Mouse (Mus musculus): ENCODE data around the gene Oas1c. TPM values are rescaled to one million over a fixed set of nuclear protein-coding genes. Genes with fewer than 3 reads are reported as not detected.
"Not testable (repeated sequence)": the region's sequence is repeated elsewhere in the genome, so short reads cannot be mapped to it uniquely, and the experiment has no call there.

Gene Oas1c
- polyA plus RNA-seq, 1 experiment from 2014 or later = 0.45 TPM

DNA sequence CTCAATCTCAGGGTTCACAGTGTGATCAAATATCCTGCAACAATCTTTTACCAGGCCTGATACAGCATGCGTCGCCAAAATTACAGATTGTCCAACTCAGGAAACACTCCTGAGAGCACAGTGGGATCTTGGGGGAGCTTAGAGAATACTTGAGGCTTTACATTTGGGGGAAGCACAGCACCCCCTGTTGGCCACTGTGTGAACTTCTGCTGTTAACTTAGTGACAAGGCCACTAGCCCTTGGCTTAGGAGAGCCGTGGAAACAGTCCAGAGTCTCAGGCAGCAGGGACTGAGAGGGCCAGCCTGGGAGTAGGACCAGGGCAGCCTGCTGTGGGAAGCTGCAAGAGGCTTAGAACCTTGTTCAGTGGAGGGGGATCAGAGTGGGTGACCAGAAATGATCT, 3.6 kb upstream of the Oas1c start:
- H3K27ac ChIP-seq = no peak overlapping the region
- H3K4me1 ChIP-seq = peaks cover 9% of the 10 kb centered on the region
- H3K4me2 ChIP-seq (replicated peaks) = no peak overlapping the region
- WGBS = 59% methylated on average over 3 of the region's 3 CpGs
- no peak overlapping the region for H3K4me3 ChIP-seq
- no peak for ATAC-seq (ENCODE audit: insufficient number of reproducible peaks, insufficient read depth, low FRiP score, low TSS enrichment)
- H3K36me3 ChIP-seq = no peaks in the 10 kb centered on the region
- no peak overlapping the region for H3K9ac ChIP-seq
- peaks cover 11% of the 10 kb centered on the region; the same call in 1 of the 2 replicates for H3K9me3 ChIP-seq
- no peaks in the 10 kb centered on the region for H3K27me3 ChIP-seq

DNA sequence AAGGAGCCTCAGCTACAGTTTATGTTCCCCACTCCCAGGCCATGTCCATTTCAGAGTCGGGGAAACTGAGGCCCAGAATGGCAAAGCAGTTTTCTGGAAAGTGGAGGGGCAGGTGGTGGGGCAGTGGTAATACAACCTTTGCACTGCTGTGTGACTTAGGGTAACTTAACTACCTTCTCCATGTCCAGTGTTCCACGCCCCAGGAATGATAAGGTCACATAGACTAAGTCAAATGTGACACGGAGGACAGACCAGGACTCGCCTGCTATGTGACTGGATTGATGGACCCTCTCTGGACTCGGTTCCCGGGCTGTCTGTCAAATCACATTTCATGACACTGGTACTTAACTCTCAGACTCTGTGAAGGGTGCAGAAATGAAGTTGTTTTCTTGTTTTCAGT, 709 bp upstream of the Oas1c start:
- H3K4me3 ChIP-seq = peak overlapping the region; percentile 28; the same call in 1 of the 2 replicates
- no peak for ATAC-seq (ENCODE audit: insufficient number of reproducible peaks, insufficient read depth, low FRiP score, low TSS enrichment)
- H3K27ac ChIP-seq = no peak overlapping the region
- 78% methylated on average over 6 of the region's 6 CpGs for WGBS
- no peak overlapping the region for H3K9ac ChIP-seq
- H3K4me1 ChIP-seq = peaks cover 9% of the 10 kb centered on the region
- no peaks in the 10 kb centered on the region for H3K9me3 ChIP-seq
- H3K27me3 ChIP-seq = no peaks in the 10 kb centered on the region
- peak overlapping the region; percentile 49 for H3K4me2 ChIP-seq (replicated peaks)
- no peaks in the 10 kb centered on the region for H3K36me3 ChIP-seq

DNA sequence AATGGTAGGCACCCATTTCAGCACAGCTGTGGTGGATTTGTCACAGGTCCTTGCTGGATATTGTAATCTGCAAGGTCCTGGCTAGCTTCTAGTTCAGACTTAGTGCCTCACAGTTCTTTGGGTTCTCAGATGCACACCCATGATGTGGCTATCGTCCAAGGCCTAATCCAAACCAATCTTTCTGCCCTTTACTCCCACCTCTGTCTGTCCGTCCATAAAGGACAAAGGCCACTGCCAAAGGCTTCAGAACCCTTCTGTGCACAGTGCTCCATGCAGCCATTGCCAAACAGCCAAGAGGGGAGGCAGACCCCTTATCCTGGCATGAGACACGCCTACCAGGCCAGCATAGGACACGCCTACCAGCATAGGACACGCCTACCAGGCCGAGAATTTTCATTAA, 3.1 kb downstream of the Oas1c start:
- Histone ChIP-seq H3K9ac (no peak overlapping the region), H3K36me3 (no peaks in the 10 kb centered on the region), H3K4me3 (no peak overlapping the region), H3K9me3 (no peaks in the 10 kb centered on the region), H3K27me3 (no peaks in the 10 kb centered on the region), H3K27ac (no peak overlapping the region), H3K4me1 (peaks cover 9% of the 10 kb centered on the region), H3K4me2 (replicated peaks) (no peak overlapping the region)
- no peak for ATAC-seq (ENCODE audit: insufficient number of reproducible peaks, insufficient read depth, low FRiP score, low TSS enrichment)
- WGBS = 37% methylated on average over 6 of the region's 6 CpGs

DNA sequence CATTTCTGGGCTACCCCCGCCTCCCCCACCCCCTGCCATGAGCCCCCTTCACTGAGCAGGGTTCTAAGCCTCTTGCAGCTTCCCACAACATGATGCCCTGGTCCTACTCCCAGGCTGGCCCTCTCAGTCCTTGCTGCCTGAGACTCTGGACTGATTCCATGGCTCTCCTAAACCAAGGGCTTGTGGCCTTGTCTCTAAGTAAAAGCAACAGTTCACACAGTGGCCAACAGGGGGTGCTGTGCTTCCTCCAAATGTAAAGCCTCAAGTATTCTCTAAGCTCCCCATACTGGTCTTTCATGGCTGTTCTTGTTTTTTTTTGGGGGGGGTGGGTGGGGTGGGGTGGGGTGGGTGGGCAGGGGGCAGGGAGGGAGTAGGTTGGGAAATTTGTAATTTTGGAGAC, 5.9 kb downstream of the Oas1c start:
- Histone ChIP-seq H3K4me2 (replicated peaks) (no peak overlapping the region), H3K36me3 (no peaks in the 10 kb centered on the region), H3K4me1 (peaks cover under 1% of the 10 kb centered on the region; the same call in 1 of the 2 replicates), H3K27ac (no peak overlapping the region), H3K9me3 (no peaks in the 10 kb centered on the region), H3K4me3 (no peak overlapping the region), H3K9ac (no peak overlapping the region), H3K27me3 (no peaks in the 10 kb centered on the region)
- 100% methylated on average over 1 of the region's 1 CpGs for WGBS
- ATAC-seq (ENCODE audit: insufficient number of reproducible peaks, insufficient read depth, low FRiP score, low TSS enrichment) = no peak

DNA sequence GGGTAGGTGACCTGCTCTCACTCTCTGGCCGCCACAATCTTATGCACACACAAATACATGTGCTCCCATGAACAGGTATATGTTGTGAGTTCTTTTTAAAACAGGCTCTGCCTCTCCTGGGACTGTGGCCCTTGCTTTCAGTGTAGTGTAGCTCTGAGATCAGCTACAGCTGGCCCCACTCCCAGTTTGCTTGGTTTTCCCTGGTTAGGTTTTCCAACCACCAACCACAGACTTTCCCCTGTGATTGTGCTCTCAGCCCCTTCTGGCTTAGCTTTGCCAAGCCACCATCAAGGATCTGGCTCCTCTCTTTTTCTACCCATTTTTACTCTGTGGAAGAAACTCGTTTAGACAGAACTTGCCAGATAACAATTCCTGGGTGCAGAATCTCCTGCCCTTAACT, 8.7 kb downstream of the Oas1c start:
- Histone ChIP-seq H3K9ac (no peak overlapping the region), H3K27ac (no peak overlapping the region), H3K36me3 (no peaks in the 10 kb centered on the region), H3K4me2 (replicated peaks) (no peak overlapping the region), H3K9me3 (no peaks in the 10 kb centered on the region), H3K4me1 (no peaks in the 10 kb centered on the region), H3K27me3 (no peaks in the 10 kb centered on the region), H3K4me3 (no peak overlapping the region)
- WGBS = 78% methylated on average over 2 of the region's 2 CpGs
- no peak for ATAC-seq (ENCODE audit: insufficient number of reproducible peaks, insufficient read depth, low FRiP score, low TSS enrichment)

DNA sequence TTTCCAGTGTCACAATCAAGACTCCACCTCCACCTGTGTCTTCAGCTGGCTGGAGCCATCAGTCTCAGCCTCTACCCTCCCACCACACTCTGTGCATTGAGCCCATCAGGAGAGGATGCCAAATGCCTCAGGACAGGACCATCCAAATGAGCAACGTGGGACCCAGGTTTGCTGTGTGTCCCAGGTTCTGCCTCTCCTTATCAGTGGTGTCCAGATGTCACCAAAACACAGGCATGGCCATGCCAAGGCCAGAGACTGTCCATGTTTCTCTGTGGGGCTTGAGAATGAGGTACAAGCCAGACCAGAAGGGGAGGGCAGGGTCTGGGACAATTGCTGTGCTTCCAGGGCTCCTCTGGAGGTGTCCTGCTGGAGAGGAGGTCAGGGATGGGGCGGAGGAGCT, 13.4 kb downstream of the Oas1c start:
- not testable (repeated sequence) for H3K9me3 ChIP-seq; ATAC-seq (ENCODE audit: insufficient number of reproducible peaks, insufficient read depth, low FRiP score, low TSS enrichment); H3K4me1 ChIP-seq; H3K27me3 ChIP-seq; H3K4me3 ChIP-seq; H3K36me3 ChIP-seq; H3K27ac ChIP-seq; H3K4me2 ChIP-seq (replicated peaks); H3K9ac ChIP-seq
- 84% methylated on average over 2 of the region's 2 CpGs for WGBS

DNA sequence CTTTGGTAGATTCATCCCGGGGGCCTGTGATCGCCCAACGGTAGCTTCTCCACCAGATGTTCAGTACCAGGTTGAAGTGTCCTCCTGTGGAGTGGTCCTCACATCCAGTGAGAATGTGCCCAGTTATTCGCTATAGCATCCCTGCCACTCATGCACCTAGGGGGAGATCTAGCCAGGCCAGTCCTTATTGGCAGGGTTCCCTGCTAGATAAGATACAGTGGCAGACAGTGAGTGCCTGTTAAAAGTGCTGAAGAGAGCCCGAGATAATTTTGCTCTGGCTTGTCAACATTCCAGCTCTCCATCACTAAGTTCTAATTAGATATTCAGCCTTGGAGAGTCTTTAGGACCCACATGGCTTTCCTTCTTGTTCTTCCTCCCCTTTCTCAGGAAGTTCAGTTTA, 14.2 kb downstream of the Oas1c start:
- H3K4me1 ChIP-seq; H3K27ac ChIP-seq; H3K4me2 ChIP-seq (replicated peaks); H3K27me3 ChIP-seq; H3K36me3 ChIP-seq; H3K9me3 ChIP-seq; H3K9ac ChIP-seq; ATAC-seq (ENCODE audit: insufficient number of reproducible peaks, insufficient read depth, low FRiP score, low TSS enrichment); H3K4me3 ChIP-seq: not testable (repeated sequence)
- WGBS = 80% methylated on average over 5 of the region's 5 CpGs

DNA sequence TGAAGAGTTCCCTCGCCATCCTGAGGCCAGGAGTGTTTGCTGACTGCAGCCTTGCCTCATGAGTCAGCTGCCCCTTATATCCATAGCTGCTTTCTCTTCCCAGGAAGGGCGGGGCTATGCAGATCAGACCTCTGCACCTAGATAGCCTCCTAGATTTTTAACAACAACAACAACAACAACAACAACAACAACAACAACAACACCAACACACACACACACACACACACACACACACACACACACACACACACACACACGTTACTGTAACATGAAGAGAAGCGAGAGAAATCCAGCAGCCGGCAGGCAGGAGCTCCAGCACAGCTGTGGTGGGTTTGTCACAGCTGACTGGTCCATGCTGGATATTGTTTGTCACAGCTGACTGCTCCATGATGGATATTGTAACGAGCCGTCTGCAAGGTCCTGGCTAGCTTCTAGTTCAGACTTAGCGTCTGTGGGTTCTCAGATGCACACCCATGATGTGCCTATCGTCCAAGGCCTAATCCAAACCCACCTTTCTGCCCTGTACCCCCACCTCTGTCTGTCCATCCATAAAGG, 16.8 kb downstream of the Oas1c start, which contains the start of gene Oas1e:
Oas1e (minus strand) TSS at position 51 of the 555 bp plus-strand sequence.
- not testable (repeated sequence) for H3K9me3 ChIP-seq; H3K4me3 ChIP-seq; H3K9ac ChIP-seq; H3K4me2 ChIP-seq (replicated peaks); ATAC-seq (ENCODE audit: insufficient number of reproducible peaks, insufficient read depth, low FRiP score, low TSS enrichment); H3K4me1 ChIP-seq; H3K27ac ChIP-seq; H3K27me3 ChIP-seq; H3K36me3 ChIP-seq
- WGBS = 67% methylated on average over 9 of the region's 9 CpGs

DNA sequence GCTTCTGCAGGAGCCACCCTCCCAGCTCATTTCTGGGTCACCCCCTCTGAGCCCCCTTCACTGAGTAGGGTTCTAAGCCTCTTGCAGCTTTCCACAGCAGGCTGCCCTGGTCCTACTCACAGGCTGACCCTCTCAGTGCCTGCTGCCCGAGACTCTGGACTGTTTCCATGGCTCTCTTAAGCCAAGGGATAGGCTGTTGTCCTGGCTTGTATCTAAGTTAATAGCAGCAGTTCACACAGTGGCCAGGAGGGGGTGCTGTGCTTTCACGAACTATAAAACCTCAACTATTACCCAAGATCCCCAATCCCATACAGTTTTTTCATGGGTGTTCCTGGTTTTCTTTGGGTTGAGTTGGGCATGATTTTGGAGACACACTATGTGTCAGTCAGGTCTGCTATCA, 19.3 kb downstream of the Oas1c start:
- H3K4me3 ChIP-seq = no peak overlapping the region
- no peaks in the 10 kb centered on the region for H3K9me3 ChIP-seq
- 26% methylated on average over 2 of the region's 2 CpGs for WGBS
- no peaks in the 10 kb centered on the region for H3K27me3 ChIP-seq
- no peak for ATAC-seq (ENCODE audit: insufficient number of reproducible peaks, insufficient read depth, low FRiP score, low TSS enrichment)
- H3K4me2 ChIP-seq (replicated peaks) = no peak overlapping the region
- no peaks in the 10 kb centered on the region for H3K36me3 ChIP-seq
- H3K9ac ChIP-seq = no peak overlapping the region
- H3K27ac ChIP-seq = no peak overlapping the region
- H3K4me1 ChIP-seq = no peaks in the 10 kb centered on the region

DNA sequence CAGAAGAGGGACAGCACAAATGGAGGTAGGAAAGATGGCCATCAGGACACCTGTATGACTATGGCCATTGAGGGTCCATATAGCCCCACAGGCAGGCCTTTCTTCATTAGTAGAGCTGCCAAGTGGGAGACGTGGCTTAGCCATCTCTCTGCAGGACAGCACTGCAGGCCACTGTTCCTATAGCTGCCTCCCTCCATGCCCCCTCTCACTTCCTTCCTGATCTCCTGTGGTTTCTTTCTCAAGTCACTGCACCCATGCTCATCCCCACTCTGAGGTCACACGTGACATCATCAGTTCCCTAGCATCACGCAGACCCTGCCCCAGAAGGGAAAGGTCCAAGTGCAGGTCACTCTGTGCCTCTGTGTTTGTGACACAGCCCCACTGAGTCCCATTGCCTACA, 25.3 kb downstream of the Oas1c start:
- Histone ChIP-seq H3K27me3 (no peaks in the 10 kb centered on the region), H3K9ac (no peak overlapping the region), H3K4me2 (replicated peaks) (no peak overlapping the region), H3K4me3 (no peak overlapping the region), H3K4me1 (no peaks in the 10 kb centered on the region), H3K36me3 (no peaks in the 10 kb centered on the region), H3K9me3 (no peaks in the 10 kb centered on the region), H3K27ac (no peak overlapping the region)
- 72% methylated on average over 3 of the region's 3 CpGs for WGBS
- no peak for ATAC-seq (ENCODE audit: insufficient number of reproducible peaks, insufficient read depth, low FRiP score, low TSS enrichment)

DNA sequence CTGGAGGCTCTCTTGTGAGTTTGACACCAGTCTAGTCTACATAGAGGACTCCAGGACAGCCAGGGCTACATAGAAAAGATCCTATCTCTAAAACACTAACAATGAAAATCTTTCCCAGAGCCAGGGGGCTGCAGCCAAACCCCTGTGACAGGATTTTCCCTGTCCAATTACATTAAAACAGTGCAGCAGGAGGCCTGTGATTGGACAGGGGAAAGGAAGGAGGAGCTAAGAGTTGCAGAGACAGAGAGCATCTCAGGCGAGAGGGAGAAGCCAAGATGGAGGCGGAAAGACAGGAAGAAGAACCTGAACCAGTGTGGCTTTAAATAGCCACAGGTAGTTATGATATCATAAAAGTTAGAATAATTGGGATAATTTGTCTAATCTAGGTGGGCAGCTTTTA, 29.9 kb downstream of the Oas1c start:
- H3K4me1 ChIP-seq = no peaks in the 10 kb centered on the region
- H3K36me3 ChIP-seq = no peaks in the 10 kb centered on the region
- no peak overlapping the region for H3K4me2 ChIP-seq (replicated peaks)
- no peaks in the 10 kb centered on the region for H3K9me3 ChIP-seq
- WGBS = 68% methylated on average over 2 of the region's 2 CpGs
- no peaks in the 10 kb centered on the region for H3K27me3 ChIP-seq
- H3K9ac ChIP-seq = no peak overlapping the region
- H3K4me3 ChIP-seq = no peak overlapping the region
- ATAC-seq (ENCODE audit: insufficient number of reproducible peaks, insufficient read depth, low FRiP score, low TSS enrichment) = no peak
- H3K27ac ChIP-seq = no peak overlapping the region

DNA sequence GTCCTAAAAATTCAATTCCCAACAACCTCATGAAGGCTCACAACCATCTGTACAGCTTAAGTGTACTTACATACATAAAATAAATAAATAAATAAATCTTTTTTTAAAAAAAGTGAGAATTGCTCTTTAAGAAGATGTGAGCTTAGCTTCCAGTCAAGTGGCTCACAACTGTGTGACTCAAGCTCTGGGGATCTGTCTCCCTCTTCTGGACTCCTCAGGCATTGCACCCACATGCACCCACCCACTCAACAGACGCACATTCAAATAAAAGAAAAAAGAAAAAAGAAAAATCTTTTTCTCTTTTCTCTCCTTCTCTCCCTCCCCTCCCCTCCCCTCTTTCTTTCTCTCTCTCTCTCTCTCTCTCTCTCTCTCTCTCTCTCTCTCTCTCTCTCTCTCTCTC, 30.7 kb downstream of the Oas1c start:
- H3K36me3 ChIP-seq = no peaks in the 10 kb centered on the region
- no peak overlapping the region for H3K9ac ChIP-seq
- H3K4me2 ChIP-seq (replicated peaks) = no peak overlapping the region
- H3K4me3 ChIP-seq = no peak overlapping the region
- WGBS = 100% methylated on average over 1 of the region's 1 CpGs
- no peak overlapping the region for H3K27ac ChIP-seq
- no peak for ATAC-seq (ENCODE audit: insufficient number of reproducible peaks, insufficient read depth, low FRiP score, low TSS enrichment)
- H3K9me3 ChIP-seq = no peaks in the 10 kb centered on the region
- H3K4me1 ChIP-seq = no peaks in the 10 kb centered on the region
- H3K27me3 ChIP-seq = no peaks in the 10 kb centered on the region

DNA sequence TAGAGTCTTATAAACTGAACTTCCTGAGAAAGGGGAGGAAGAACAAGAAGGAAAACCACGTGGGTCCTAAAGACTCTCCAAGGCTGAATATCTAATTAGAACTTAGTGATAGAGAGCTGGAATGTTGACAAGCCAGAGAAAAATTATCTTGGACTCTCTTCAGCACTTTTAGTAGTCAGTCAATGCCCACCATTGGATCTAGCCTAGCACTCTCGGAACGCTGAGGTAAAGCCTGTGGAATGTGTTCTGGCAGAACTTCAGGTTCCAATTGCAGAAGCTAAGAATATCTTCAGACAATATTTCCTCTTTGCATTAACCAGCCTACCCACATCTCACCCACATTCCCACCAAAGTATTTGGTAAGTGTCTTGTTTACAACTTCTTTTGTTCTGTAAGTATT, 32.4 kb downstream of the Oas1c start:
- H3K27ac ChIP-seq = no peak overlapping the region
- H3K27me3 ChIP-seq = no peaks in the 10 kb centered on the region
- 53% methylated on average over 3 of the region's 3 CpGs for WGBS
- H3K4me2 ChIP-seq (replicated peaks) = no peak overlapping the region
- no peak overlapping the region for H3K4me3 ChIP-seq
- H3K36me3 ChIP-seq = no peaks in the 10 kb centered on the region
- H3K4me1 ChIP-seq = no peaks in the 10 kb centered on the region; the same call in 1 of the 2 replicates
- H3K9ac ChIP-seq = no peak overlapping the region
- no peaks in the 10 kb centered on the region for H3K9me3 ChIP-seq
- no peak for ATAC-seq (ENCODE audit: insufficient number of reproducible peaks, insufficient read depth, low FRiP score, low TSS enrichment)

Data from embryonic facial prominence, embryonic 12.5 days (tissue).